Mouse (Mus musculus) heart, adult 2 months (tissue): ENCODE results near the gene Ddx52. TPM values are rescaled to one million over a fixed set of nuclear protein-coding genes. Genes with fewer than 3 reads are reported as not detected.

ENCODE experiments used
- DNase-seq, 2 experiments: peaks; one replicate each; pipeline ENCODE4 v3.0.0; 2021
- H3K27ac ChIP-seq: fragments of 200-600 bp; 2 replicates; pipeline ENCODE4 v1.8.1; 2022
- H3K27me3 ChIP-seq: fragments of 200-500 bp; 2 replicates; pipeline ENCODE4 v1.6.1; 2012; ENCODE audit warnings: mild to moderate bottlenecking, low read length, inconsistent platforms, mixed read lengths; ENCODE audit not compliant: control insufficient read depth, insufficient read depth
- H3K36me3 ChIP-seq: fragments of 200-500 bp; 2 replicates; pipeline ENCODE4 v1.6.1; 2012; ENCODE audit warnings: low read length, inconsistent platforms; ENCODE audit not compliant: control insufficient read depth, insufficient read depth
- H3K4me1 ChIP-seq: fragments of 200-500 bp; 2 replicates; pipeline ENCODE4 v1.6.1; 2011; ENCODE audit warnings: low read length; ENCODE audit not compliant: control insufficient read depth, insufficient read depth
- H3K4me3 ChIP-seq: fragments of 200-600 bp; 2 replicates; pipeline ENCODE4 v1.8.1; 2022
- H3K79me2 ChIP-seq: fragments of 200-500 bp; replicated peaks from 2 replicates; pipeline ENCODE4 v1.6.1; 2012; ENCODE audit warnings: mild to moderate bottlenecking, inconsistent platforms, low read length, moderate library complexity, mixed read lengths; ENCODE audit not compliant: control insufficient read depth, insufficient read depth
- H3K9ac ChIP-seq: fragments of 200-500 bp; 2 replicates; pipeline ENCODE4 v1.6.1; 2012; ENCODE audit warnings: low read depth, mild to moderate bottlenecking, control low read depth, inconsistent platforms, low read length, mixed read lengths
- CTCF ChIP-seq: fragments of 200-600 bp; IDR thresholded peaks from 2 replicates; pipeline ENCODE4 v1.8.1; 2022; ENCODE audit warnings: antibody characterized with exemption, mild to moderate bottlenecking, moderate library complexity
- EP300 ChIP-seq: fragments of 200-500 bp; IDR thresholded peaks from 2 replicates; pipeline ENCODE4 v1.6.1; 2011; ENCODE audit warnings: low read depth, low read length, control low read depth; ENCODE audit not compliant: insufficient read depth
- POLR2A ChIP-seq: fragments of 200-500 bp; IDR thresholded peaks from 2 replicates; pipeline ENCODE4 v1.6.1; 2011; ENCODE audit warnings: mild to moderate bottlenecking, low read depth, low read length, control low read depth; ENCODE audit not compliant: insufficient read depth
- WGBS: fragments of 180-500 bp; shearing (Covaris S2); methylation state at CpG from one replicate; pipeline ENCODE4 v1.1.7; 2018; 5-methylcytosine and 5-hydroxymethylcytosine counted together
- intact Hi-C: fragments of 180-260 bp; cut with DNase I; formaldehyde crosslinking; loops from one replicate; pipeline ENCODE4 v1.15.1; 2025
- polyA plus RNA-seq: library from polyadenylated mRNA; depleted of rRNA; stranded (reverse); fragments of >200 nt; gene quantifications from 2 replicates; pipeline ENCODE4 v1.2.3, GENCODE M21; 2012
- total RNA-seq, 2 experiments: library from RNA; stranded (reverse); gene quantifications; 2 replicates each; pipeline ENCODE4 v1.2.3; 2021

The Ddx52 gene
- total and polyA plus RNA-seq, 3 experiments: 3.3 to 9.9 (median 8.9) TPM

GRCm38 (mm10) chr11:83994481-83994880 is 52.6 kb downstream of the Ddx52 start:
- Histone ChIP-seq H3K9ac (no peak overlapping the region), H3K79me2 (no peaks in the 10 kb centered on the region), H3K36me3 (no peaks in the 10 kb centered on the region; the same call in 1 of the 2 replicates), H3K4me1 (no peaks in the 10 kb centered on the region), H3K4me3 (no peak overlapping the region), H3K27ac (no peak overlapping the region), H3K27me3 (no peaks in the 10 kb centered on the region)
- DNase-seq: no peak
- intact Hi-C loops: no loop called here
- WGBS: 74% methylated on average over 3 of the region's 3 CpGs
- TF ChIP-seq CTCF: no peak
- TF ChIP-seq POLR2A: no peak
- TF ChIP-seq EP300: no peak

DNA sequence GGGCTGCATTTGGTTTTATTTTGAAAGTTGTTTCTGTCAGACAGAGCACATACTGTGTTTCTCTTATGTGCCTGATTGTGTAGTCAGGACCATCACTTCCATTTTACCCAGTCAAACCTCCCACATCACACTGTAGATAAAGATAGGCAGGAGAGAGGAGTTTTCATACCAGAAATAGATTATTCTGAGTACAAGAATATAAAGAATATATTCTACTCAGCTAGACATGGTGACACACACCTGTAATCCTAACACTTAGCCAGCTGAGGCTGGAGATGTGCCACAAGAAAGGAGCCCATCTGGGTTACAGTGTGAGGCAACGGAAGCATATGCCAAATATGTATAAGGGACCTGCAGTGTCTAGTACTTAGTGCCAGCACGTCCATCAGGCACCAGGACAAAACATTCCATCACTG is 53.7 kb downstream of the Ddx52 start:
- no peaks in the 10 kb centered on the region for H3K79me2 ChIP-seq
- H3K9ac ChIP-seq: no peak overlapping the region
- TF ChIP-seq EP300 (no peak), CTCF (no peak), POLR2A (no peak)
- H3K27ac ChIP-seq: no peak overlapping the region
- H3K4me3 ChIP-seq: no peak overlapping the region
- 80% methylated on average over 2 of the region's 2 CpGs for WGBS
- no peaks in the 10 kb centered on the region for H3K36me3 ChIP-seq
- no peaks in the 10 kb centered on the region for H3K4me1 ChIP-seq
- no peaks in the 10 kb centered on the region for H3K27me3 ChIP-seq
- no peak for DNase-seq
- intact Hi-C loops: no loop called here

DNA sequence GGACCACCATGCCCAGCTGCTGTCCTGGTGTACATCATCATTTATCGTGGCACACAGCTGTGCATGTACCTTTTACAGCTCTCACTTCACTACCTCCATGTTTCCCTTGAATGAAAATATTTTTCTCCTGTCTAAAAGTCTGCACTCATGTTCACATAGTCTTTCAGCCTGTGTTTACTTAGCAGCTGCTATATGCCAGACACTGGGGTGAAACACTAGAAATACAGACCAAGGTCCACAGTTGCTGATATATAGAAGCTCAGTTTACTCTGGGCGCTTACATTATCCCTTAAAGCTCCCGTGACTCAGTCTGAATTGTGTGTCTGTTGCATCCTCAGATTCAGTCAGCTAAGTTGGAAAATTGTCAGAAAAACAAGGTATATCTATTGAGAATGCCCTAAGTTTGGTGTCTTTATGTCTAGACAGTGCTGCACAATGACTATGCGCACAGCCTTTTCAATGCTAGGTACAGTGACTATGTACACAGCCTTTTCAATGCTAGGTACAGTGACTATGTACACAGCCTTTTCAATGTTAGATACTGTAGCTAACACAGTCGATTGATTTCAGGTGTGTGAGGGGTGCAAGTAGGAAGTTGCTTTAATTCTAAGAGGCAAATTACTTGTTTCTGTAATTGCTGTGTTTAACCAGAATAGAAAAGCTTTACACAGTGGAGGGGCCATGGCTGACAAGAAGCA is 55.5 kb downstream of the Ddx52 start:
- H3K4me3 ChIP-seq: no peak overlapping the region
- no peak overlapping the region for H3K27ac ChIP-seq
- H3K27me3 ChIP-seq: no peaks in the 10 kb centered on the region
- no peak for DNase-seq
- intact Hi-C loops: no loop called here
- no peak overlapping the region for H3K9ac ChIP-seq
- H3K79me2 ChIP-seq: no peaks in the 10 kb centered on the region
- TF ChIP-seq CTCF: no peak
- no peak for TF ChIP-seq POLR2A
- TF ChIP-seq EP300: no peak
- H3K36me3 ChIP-seq: no peaks in the 10 kb centered on the region
- 94% methylated on average over 5 of the region's 5 CpGs for WGBS
- H3K4me1 ChIP-seq: no peaks in the 10 kb centered on the region

- Histone ChIP-seq H3K4me1 (no peaks in the 10 kb centered on the region), H3K36me3 (no peaks in the 10 kb centered on the region), H3K27ac (no peak overlapping the region), H3K79me2 (no peaks in the 10 kb centered on the region), H3K4me3 (no peak overlapping the region), H3K27me3 (no peaks in the 10 kb centered on the region), H3K9ac (no peak overlapping the region)
- TF ChIP-seq POLR2A (no peak), CTCF (no peak), EP300 (no peak)
- intact Hi-C loops: no loop called here
- no peak for DNase-seq
- 94% methylated on average over 3 of the region's 3 CpGs for WGBS
These were observed 57.1 kb downstream of the Ddx52 start for GRCm38 (mm10) chr11:83998993-83999392.

GRCm38 (mm10) chr11:83999411-83999915 is 57.6 kb downstream of the Ddx52 start:
- H3K36me3 ChIP-seq: no peaks in the 10 kb centered on the region
- H3K27me3 ChIP-seq: no peaks in the 10 kb centered on the region
- no peaks in the 10 kb centered on the region for H3K4me1 ChIP-seq
- no peak overlapping the region for H3K4me3 ChIP-seq
- no peaks in the 10 kb centered on the region for H3K79me2 ChIP-seq
- intact Hi-C loops: no loop called here
- no peak for TF ChIP-seq CTCF
- TF ChIP-seq POLR2A: no peak
- TF ChIP-seq EP300: no peak
- no peak for DNase-seq
- H3K9ac ChIP-seq: no peak overlapping the region
- no peak overlapping the region for H3K27ac ChIP-seq
- 85% methylated on average over 4 of the region's 4 CpGs for WGBS

DNA sequence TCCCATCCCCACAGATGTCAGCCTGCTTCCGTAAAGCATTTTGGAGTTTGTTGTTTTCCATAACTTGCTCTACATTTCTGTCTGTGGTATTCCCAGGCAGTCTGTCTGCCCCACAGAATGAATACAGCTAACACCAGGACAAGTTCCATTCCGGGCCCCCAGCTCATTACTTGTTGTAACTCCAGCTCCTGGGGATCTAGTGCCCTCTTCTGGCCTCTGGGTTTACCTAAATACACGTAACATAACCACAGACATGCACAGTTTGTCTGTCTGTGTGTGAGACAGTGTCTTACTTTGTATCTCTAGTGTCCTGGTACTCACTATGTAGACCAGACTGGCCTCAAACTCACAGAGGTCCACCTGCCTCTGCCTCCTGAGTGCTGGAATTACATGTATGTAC is 59.4 kb downstream of the Ddx52 start:
- no peak for DNase-seq
- no peaks in the 10 kb centered on the region for H3K27me3 ChIP-seq
- no peak overlapping the region for H3K9ac ChIP-seq
- H3K79me2 ChIP-seq: no peaks in the 10 kb centered on the region
- TF ChIP-seq POLR2A (no peak), CTCF (no peak), EP300 (no peak)
- H3K4me1 ChIP-seq: no peaks in the 10 kb centered on the region
- no peak overlapping the region for H3K27ac ChIP-seq
- WGBS: 95% methylated on average over 3 of the region's 3 CpGs
- intact Hi-C loops: no loop called here
- no peak overlapping the region for H3K4me3 ChIP-seq
- no peaks in the 10 kb centered on the region for H3K36me3 ChIP-seq
